Mouse (Mus musculus) CH12.LX (cell line): ENCODE results near the gene Ctnnd1. TPM values are rescaled to one million over a fixed set of nuclear protein-coding genes. Genes with fewer than 3 reads are reported as not detected.

ENCODE experiments used
- DNase-seq: peaks from one replicate; pipeline ENCODE4 v3.0.0-alpha.2; 2013; ENCODE audit errors: extremely low read depth
- H3K27ac ChIP-seq: 2 replicates; pipeline ENCODE4 v1.5.1; 2012; ENCODE audit warnings: low read depth, mild to moderate bottlenecking, control low read depth, moderate library complexity; ENCODE audit not compliant: insufficient read depth
- H3K27me3 ChIP-seq: replicated peaks from 2 replicates; pipeline ENCODE3; 2012; ENCODE audit warnings: inconsistent platforms
- H3K36me3 ChIP-seq, 2 experiments: replicated peaks in 1 of 2; 2 replicates each; pipeline versions ENCODE3 to v1.6.1; 2012; ENCODE audit warnings: inconsistent platforms in 1 of 2, low read length in 1 of 2, mild to moderate bottlenecking in 1 of 2, mixed read lengths in 1 of 2, moderate library complexity in 1 of 2; ENCODE audit not compliant: control insufficient read depth in 1 of 2, insufficient read depth in 1 of 2
- H3K4me1 ChIP-seq, 2 experiments: 2 replicates each; pipeline ENCODE4 v1.6.1; 2012; ENCODE audit warnings: inconsistent platforms in 1 of 2, moderate library complexity in 1 of 2; ENCODE audit not compliant: insufficient read depth in 2 of 2, control insufficient read depth in 1 of 2
- H3K4me2 ChIP-seq: 2 replicates; pipeline ENCODE4 v1.6.1; 2012; ENCODE audit warnings: low read depth, mild to moderate bottlenecking, control low read depth; ENCODE audit not compliant: poor library complexity, insufficient read depth, severe bottlenecking
- H3K4me3 ChIP-seq, 3 experiments: fragments of 150-350 bp in 1 of 3; sonication (generic) in 1 of 3; replicated peaks in 1 of 3; 2 replicates each; pipeline versions ENCODE3 to v1.5.1; 2011 to 2012; ENCODE audit warnings: low read depth in 2 of 3, low read length in 2 of 3, mild to moderate bottlenecking in 2 of 3, moderate library complexity in 2 of 3, control low read depth in 1 of 3, improper control_type of control experiment in 1 of 3, inconsistent platforms in 1 of 3, mixed read lengths in 1 of 3; ENCODE audit not compliant: poor library complexity in 1 of 3
- H3K79me2 ChIP-seq: replicated peaks from 2 replicates; pipeline ENCODE4 v1.6.1; 2012; ENCODE audit warnings: mild to moderate bottlenecking, moderate library complexity; ENCODE audit not compliant: control insufficient read depth, poor library complexity, insufficient read depth, severe bottlenecking; ENCODE audit errors: extremely low read depth
- H3K9ac ChIP-seq: 2 replicates; pipeline ENCODE4 v1.6.1; 2012; ENCODE audit warnings: low read depth, mild to moderate bottlenecking, control low read depth, moderate library complexity; ENCODE audit not compliant: insufficient read depth
- H3K9me3 ChIP-seq: replicated peaks from 2 replicates; pipeline ENCODE3; 2012; ENCODE audit warnings: low read length, inconsistent platforms, mixed read lengths
- CTCF ChIP-seq, 2 experiments: IDR thresholded peaks in 1 of 2; conservative IDR thresholded peaks in 1 of 2; 2 replicates each; pipeline ENCODE4 v1.5.1; 2011 to 2012; ENCODE audit warnings: low read depth in 2 of 2, low read length in 2 of 2, improper control_type of control experiment in 1 of 2, inconsistent platforms in 1 of 2, mild to moderate bottlenecking in 1 of 2, moderate library complexity in 1 of 2
- E2F4 ChIP-seq: IDR thresholded peaks from 2 replicates; pipeline ENCODE4 v1.6.1; 2011; ENCODE audit warnings: low read depth, low read length, improper control_type of control experiment; ENCODE audit not compliant: insufficient replicate concordance
- GABPA ChIP-seq: IDR thresholded peaks from 2 replicates; pipeline ENCODE4 v1.6.1; 2012; ENCODE audit warnings: low read depth, low read length, improper control_type of control experiment, inconsistent platforms; ENCODE audit not compliant: insufficient replicate concordance
- HCFC1 ChIP-seq: IDR thresholded peaks from 2 replicates; pipeline ENCODE4 v1.6.1; 2012; ENCODE audit warnings: low read depth, mild to moderate bottlenecking, inconsistent platforms, low read length, improper control_type of control experiment
- JUND ChIP-seq: conservative IDR thresholded peaks from 2 replicates; pipeline ENCODE4 v1.6.1; 2011; ENCODE audit warnings: low read depth, low read length, improper control_type of control experiment
- KAT2A ChIP-seq: IDR thresholded peaks from 2 replicates; pipeline ENCODE4 v1.6.1; 2012; ENCODE audit warnings: low read length, improper control_type of control experiment, inconsistent platforms; ENCODE audit not compliant: insufficient replicate concordance
- MXI1 ChIP-seq: IDR thresholded peaks from 2 replicates; pipeline ENCODE4 v1.6.1; 2011; ENCODE audit warnings: mild to moderate bottlenecking, low read depth, low read length, improper control_type of control experiment
- NELFE ChIP-seq: IDR thresholded peaks from 2 replicates; pipeline ENCODE4 v1.6.1; 2011; ENCODE audit warnings: low read depth, low read length, improper control_type of control experiment
- RAD21 ChIP-seq: IDR thresholded peaks from 2 replicates; pipeline ENCODE4 v1.6.1; 2011; ENCODE audit warnings: low read depth, mild to moderate bottlenecking, low read length, improper control_type of control experiment, moderate library complexity
- SIN3A ChIP-seq: IDR thresholded peaks from 2 replicates; pipeline ENCODE4 v1.6.1; 2012; ENCODE audit warnings: low read length, improper control_type of control experiment, inconsistent platforms
- SMC3 ChIP-seq: IDR thresholded peaks from 2 replicates; pipeline ENCODE4 v1.6.1; 2011; ENCODE audit warnings: low read depth, low read length, improper control_type of control experiment
- UBTF ChIP-seq: IDR thresholded peaks from 2 replicates; pipeline ENCODE4 v1.6.1; 2012; ENCODE audit warnings: low read depth, mild to moderate bottlenecking, inconsistent platforms, low read length, improper control_type of control experiment, moderate library complexity
- USF1 ChIP-seq: IDR thresholded peaks from 2 replicates; pipeline ENCODE4 v1.6.1; 2014; ENCODE audit warnings: low read depth, mild to moderate bottlenecking, inconsistent platforms, low read length, improper control_type of control experiment
- USF2 ChIP-seq: conservative IDR thresholded peaks from 2 replicates; pipeline ENCODE4 v1.6.1; 2011; ENCODE audit warnings: low read depth, low read length, improper control_type of control experiment
- ZC3H11A ChIP-seq: IDR thresholded peaks from 2 replicates; pipeline ENCODE4 v1.6.1; 2012; ENCODE audit warnings: low read depth, mild to moderate bottlenecking, inconsistent platforms, low read length, improper control_type of control experiment
- ZKSCAN1 ChIP-seq: IDR thresholded peaks from 2 replicates; pipeline ENCODE4 v1.6.1; 2012; ENCODE audit warnings: low read depth, inconsistent platforms, low read length, improper control_type of control experiment, borderline replicate concordance
- ZNF384 ChIP-seq: IDR thresholded peaks from 2 replicates; pipeline ENCODE4 v1.6.1; 2012; ENCODE audit warnings: low read depth, low read length, improper control_type of control experiment, inconsistent platforms
- dilution Hi-C: fragments of 300-500 bp; cut with MboI; formaldehyde crosslinking; loops from 2 replicates; pipeline ENCODE4 v1.14.3; 2020; ENCODE audit warnings: low sequenced_read_pairs; ENCODE audit not compliant: extremely low pct_unique_long_range_greater_than_20kb, extremely low pct_ligation_motif_present
- in situ Hi-C: fragments of 300-500 bp; cut with MboI; formaldehyde crosslinking; loops from 3 replicates; pipeline ENCODE4 v1.14.3; 2019; ENCODE audit warnings: low sequenced_read_pairs, low pct_ligation_motif_present, low pct_unique_long_range_greater_than_20kb, mixed read lengths
- polyA plus RNA-seq: library from polyadenylated mRNA; unstranded; fragments of >175 nt; gene quantifications from 2 replicates; pipeline ENCODE4 v1.2.1, GENCODE M21; 2012; ENCODE audit warnings: low read depth; ENCODE audit not compliant: insufficient read length
- total RNA-seq, 2 experiments: library from RNA; depleted of rRNA; stranded (reverse); fragments of 300-350 nt in 1 of 2; fragments of >200 nt in 1 of 2; gene quantifications; 2 replicates each; pipeline ENCODE4 v1.2.3; 2012 to 2014

Gene Ctnnd1
- total and polyA plus RNA-seq, 3 experiments, result 0.38 to 2.8 (median 1.2) TPM

DNA sequence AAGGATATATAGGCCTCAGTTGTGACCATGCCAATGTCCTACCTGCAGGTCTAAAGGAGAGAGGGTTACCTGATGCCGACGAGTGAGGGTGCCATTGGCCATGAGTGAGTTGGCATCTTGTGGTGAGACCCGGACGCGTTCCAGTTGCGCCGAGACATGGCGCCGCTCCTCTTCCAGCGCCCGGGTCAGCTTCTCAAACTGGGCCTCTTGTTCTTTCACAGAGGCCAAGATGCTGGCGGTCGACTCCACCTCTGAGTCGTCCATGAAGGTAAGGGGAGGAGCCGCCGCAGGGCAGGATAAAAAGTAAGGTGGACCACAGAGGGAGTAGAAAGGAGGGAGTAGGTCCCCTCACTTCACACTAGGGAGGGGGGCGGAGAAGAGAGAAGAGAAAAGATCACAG, 26.4 kb downstream of the Ctnnd1 start:
- Histone ChIP-seq H3K36me3 (peaks cover 0 to 5% of the 10 kb centered on the region in 2 experiments), H3K4me3 (no peak overlapping the region), H3K9ac (no peak overlapping the region)
- dilution Hi-C loops, result no loop called here
- TF ChIP-seq KAT2A, result no peak
- no peak for TF ChIP-seq CTCF (conservative IDR thresholded peaks at IDR 0.05 in 1 of 2, IDR thresholded peaks at IDR 0.05 in 1 of 2; ENCODE audit: low read depth in 2 of 2, low read length in 2 of 2)
- TF ChIP-seq GABPA, result no peak
- no peak for TF ChIP-seq SIN3A
- TF ChIP-seq, all 38 proteins: peak for 0
- no peak overlapping the region for H3K27ac ChIP-seq
- H3K4me1 ChIP-seq, result peaks cover 0 to 6% of the 10 kb centered on the region in 2 experiments; a peak in 2 of 4 replicates
- no peak overlapping the region for H3K4me2 ChIP-seq
- no peak for DNase-seq
- in situ Hi-C loops, result no loop called here
- H3K9me3 ChIP-seq, result peaks cover 2% of the 10 kb centered on the region
- no peaks in the 10 kb centered on the region for H3K27me3 ChIP-seq
- no peaks in the 10 kb centered on the region for H3K79me2 ChIP-seq

DNA sequence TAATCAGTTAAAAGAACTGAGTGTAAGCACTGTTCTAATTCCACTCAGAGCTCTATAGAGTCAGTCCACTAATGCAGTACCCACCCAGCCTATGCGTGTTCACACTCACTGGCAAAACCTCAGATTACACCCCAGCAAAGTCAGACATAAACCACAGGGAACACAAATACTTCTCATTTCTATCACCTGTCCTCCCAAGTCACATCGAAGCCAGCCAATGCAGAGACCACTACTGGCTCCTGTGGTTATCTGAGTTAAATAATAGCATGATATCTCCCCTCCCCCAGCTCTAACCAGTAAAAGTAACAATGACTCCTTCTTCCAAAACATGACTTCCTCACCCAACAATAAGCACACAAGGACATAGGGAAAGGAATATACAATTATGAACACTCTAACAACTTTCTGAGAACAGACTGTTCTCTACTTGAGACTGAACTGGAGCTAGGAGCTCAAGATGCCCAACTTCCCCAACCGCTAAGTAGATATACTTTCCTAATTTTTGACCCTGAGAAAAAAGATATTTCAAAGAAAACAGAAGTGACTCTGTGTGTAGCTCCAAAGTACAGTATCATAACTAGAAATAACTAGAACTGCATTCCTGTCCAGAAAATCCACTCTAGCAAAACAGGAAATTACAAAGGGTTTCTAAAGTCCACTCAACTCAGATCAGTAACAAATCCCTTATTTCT, 27.0 kb downstream of the Ctnnd1 start:
- H3K27ac ChIP-seq, result no peak overlapping the region
- no peaks in the 10 kb centered on the region for H3K79me2 ChIP-seq
- peaks cover 2% of the 10 kb centered on the region for H3K9me3 ChIP-seq
- peaks cover 4 to 13% of the 10 kb centered on the region in 2 experiments; a peak in 3 of 4 replicates for H3K4me1 ChIP-seq
- no peaks in the 10 kb centered on the region for H3K27me3 ChIP-seq
- no peak overlapping the region for H3K9ac ChIP-seq
- dilution Hi-C loops, result no loop called here
- no peak overlapping the region for H3K4me3 ChIP-seq
- TF ChIP-seq USF1 (no peak), USF2 (no peak), NELFE (no peak), ZNF384 (no peak), E2F4 (no peak), HCFC1 (no peak), ZC3H11A (no peak), UBTF (no peak), MXI1 (no peak), SIN3A (no peak), ZKSCAN1 (no peak), SMC3 (no peak), RAD21 (no peak), JUND (no peak)
- peaks cover 0 to 5% of the 10 kb centered on the region in 2 experiments for H3K36me3 ChIP-seq
- in situ Hi-C loops, result no loop called here
- H3K4me2 ChIP-seq, result no peak overlapping the region
- DNase-seq, result no peak
